Mouse (Mus musculus) liver, postnatal 0 days (tissue): ENCODE results near the gene Ipo13.

Experiments
- CTCF ChIP-seq: sonication (generic); IDR thresholded peaks from 2 replicates; pipeline ENCODE4 v1.5.1; 2016; ENCODE audit warnings: antibody characterized with exemption, low read depth
- EP300 ChIP-seq: IDR thresholded peaks from 2 replicates; pipeline ENCODE4 v1.6.1; 2016; ENCODE audit warnings: antibody characterized with exemption, low read depth, mild to moderate bottlenecking

DNA sequence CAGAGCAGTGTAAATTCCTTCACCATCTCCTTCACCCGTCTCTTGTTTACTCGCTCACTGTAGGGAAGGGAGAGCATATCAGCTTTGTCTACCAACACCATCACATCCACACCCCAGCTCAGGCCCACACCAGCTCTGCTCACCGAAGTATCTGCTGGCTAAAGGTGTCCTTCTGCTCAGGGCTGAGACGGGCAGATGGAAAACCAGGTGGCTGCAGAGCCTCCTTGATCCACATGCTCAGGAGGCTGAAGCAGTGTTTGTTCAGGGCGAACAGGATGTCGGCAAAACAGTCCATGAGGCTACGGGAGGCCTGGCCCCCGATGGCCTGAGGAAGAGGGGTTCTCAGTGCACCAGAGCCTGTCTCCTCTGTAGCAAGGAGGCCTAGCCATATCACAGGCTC is 20.2 kb downstream of the Ipo13 start:
- no peak for TF ChIP-seq CTCF
- TF ChIP-seq EP300 = no peak
